Mouse (Mus musculus): ENCODE results near the gene Slc30a3.
"Not testable (repeated sequence)": the region's sequence is repeated elsewhere in the genome, so short reads cannot be mapped to it uniquely, and the experiment has no call there.

Gene Slc30a3

GRCm38 (mm10) chr5:31093151-31094041 is 14.6 kb downstream of the Slc30a3 start:
- in situ Hi-C loops (cut with MboI, MseI), result no loop called here

GRCm38 (mm10) chr5:31092231-31092975 is 15.6 kb downstream of the Slc30a3 start:
- in situ Hi-C loops (cut with MboI, MseI), result no loop called here

- in situ Hi-C loops (cut with MboI, MseI), result loop anchor here (5.0 kb wide), 1 partner anchor 1645 kb away; no protein-coding TSS in a partner anchor
These were observed 20.9 kb downstream of the Slc30a3 start for GRCm38 (mm10) chr5:31087131-31087530.

- in situ Hi-C loops (cut with MboI, MseI), result loop anchor here (5.0 kb wide), 1 partner anchor 1646 kb away; no protein-coding TSS in a partner anchor
These were observed 21.4 kb downstream of the Slc30a3 start for GRCm38 (mm10) chr5:31086606-31087005.

GRCm38 (mm10) chr5:31083949-31084348 is 24.1 kb downstream of the Slc30a3 start:
- in situ Hi-C loops (cut with MboI, MseI), result no loop called here

GRCm38 (mm10) chr5:31082935-31083625 is 25.0 kb downstream of the Slc30a3 start:
- in situ Hi-C loops (cut with MboI, MseI), result no loop called here

GRCm38 (mm10) chr5:31082355-31082754 is 25.7 kb downstream of the Slc30a3 start:
- in situ Hi-C loops (cut with MboI, MseI), result no loop called here

- in situ Hi-C loops (cut with MboI, MseI), result no loop called here
These were observed 26.7 kb downstream of the Slc30a3 start for GRCm38 (mm10) chr5:31081386-31081785.

- in situ Hi-C loops (cut with MboI, MseI), result no loop called here
These were observed 27.3 kb downstream of the Slc30a3 start for GRCm38 (mm10) chr5:31080795-31081164.

- in situ Hi-C loops (cut with MboI, MseI), result no loop called here
These were observed 27.8 kb downstream of the Slc30a3 start for GRCm38 (mm10) chr5:31080059-31080794.

- in situ Hi-C loops (cut with MboI, MseI), result no loop called here
These were observed 31.7 kb downstream of the Slc30a3 start for GRCm38 (mm10) chr5:31076346-31076745.

GRCm38 (mm10) chr5:31073176-31073575 is 34.9 kb downstream of the Slc30a3 start:
- in situ Hi-C loops (cut with MboI, MseI), result no loop called here

- in situ Hi-C loops (cut with MboI, MseI), result no loop called here
These were observed 36.2 kb downstream of the Slc30a3 start for GRCm38 (mm10) chr5:31071821-31072220.

GRCm38 (mm10) chr5:31071059-31071458 is 37.0 kb downstream of the Slc30a3 start:
- in situ Hi-C loops (cut with MboI, MseI), result no loop called here

- in situ Hi-C loops (cut with MboI, MseI), result no loop called here
These were observed 38.2 kb downstream of the Slc30a3 start for GRCm38 (mm10) chr5:31069810-31070209.

GRCm38 (mm10) chr5:31055216-31056140 is 52.6 kb downstream of the Slc30a3 start:
- in situ Hi-C loops (cut with MboI, MseI), result no loop called here

- in situ Hi-C loops (cut with MboI, MseI), result no loop called here
These were observed 53.5 kb downstream of the Slc30a3 start, which contains the start of gene Cad for GRCm38 (mm10) chr5:31054261-31055215. Gene Cad (plus strand): TSS chr5:31054780.

GRCm38 (mm10) chr5:31053728-31054127 is 54.3 kb downstream of the Slc30a3 start:
- in situ Hi-C loops (cut with MboI, MseI), result not testable (repeated sequence)

GRCm38 (mm10) chr5:31050427-31050826 is 57.6 kb downstream of the Slc30a3 start:
- in situ Hi-C loops (cut with MboI, MseI), result no loop called here

Data from T-helper 1 cell (primary cell).